Mouse (Mus musculus) heart, postnatal 36 days (tissue): ENCODE results near the gene Set. TPM values are rescaled to one million over a fixed set of nuclear protein-coding genes. Genes with fewer than 3 reads are reported as not detected.

Experiments used
- DNase-seq, 2 experiments: peaks; one replicate each; pipeline ENCODE4 v3.0.0; 2021 to 2022
- intact Hi-C: fragments of 180-260 bp; cut with DNase I; formaldehyde crosslinking; loops from one replicate; pipeline ENCODE4 v1.15.1; 2025
- total RNA-seq, 2 experiments: library from RNA; stranded (reverse); gene quantifications; 2 replicates each; pipeline ENCODE4 v1.2.3; 2021

Gene Set
- total RNA-seq, 2 experiments from 2014 or later, result 87.1 to 103 TPM

GRCm38 (mm10) chr2:30058418-30058817 lies 1.2 kb downstream of the Set start:
- intact Hi-C loops, result no loop called here

DNA sequence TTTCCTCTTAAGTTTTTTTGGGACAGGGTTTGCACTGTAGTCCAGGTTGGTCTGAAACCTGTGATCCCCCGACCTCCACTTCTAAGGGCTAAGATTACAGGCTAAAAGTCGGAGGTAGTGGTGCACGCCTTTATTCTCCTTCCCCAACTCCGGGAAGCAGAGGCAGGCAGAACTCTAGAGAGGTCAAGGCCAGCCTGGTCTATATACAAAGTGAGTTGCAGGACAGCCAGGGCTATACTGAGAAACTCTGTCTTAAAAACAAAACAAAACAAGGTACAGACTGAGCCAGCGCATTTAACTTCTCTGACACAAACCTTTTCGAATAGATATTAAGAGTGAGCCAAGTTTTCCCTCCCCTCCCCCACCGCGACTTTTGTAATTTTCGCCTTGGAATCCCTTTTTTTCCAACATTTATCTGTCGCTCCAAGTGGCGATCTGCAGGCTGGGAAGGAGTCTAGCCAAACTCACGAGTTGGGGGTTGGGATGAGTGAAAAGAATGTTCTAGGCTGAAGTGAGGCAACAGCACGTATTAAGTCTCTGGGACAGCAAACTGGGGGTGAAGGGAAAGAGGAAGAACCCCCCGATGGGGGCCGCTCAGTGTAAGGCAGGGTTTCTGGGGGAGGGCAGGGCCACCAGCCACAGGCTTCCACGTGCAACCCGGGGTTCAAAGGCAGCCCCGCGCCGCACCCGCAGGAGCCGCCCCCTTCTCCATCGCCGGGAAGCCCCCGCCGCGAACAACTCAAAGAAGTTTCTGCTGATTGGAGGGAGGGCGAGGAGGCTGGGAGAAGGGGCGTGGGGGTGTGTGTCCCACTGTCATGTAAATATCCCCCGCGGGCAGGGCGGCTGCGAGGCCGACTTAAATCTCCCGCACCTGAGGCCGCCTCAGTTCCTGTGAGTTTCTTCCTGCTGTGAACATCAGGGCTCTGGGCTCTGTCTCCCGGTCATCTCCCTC lies 4.3 kb downstream of the Set start:
- intact Hi-C loops, result loop anchor here (2.0 to 5.0 kb wide), 2 partner anchors 13 to 714 kb away; partner anchors contain the start of genes Med27 and Wdr34
- DNase-seq, result peak in 1 of 2 experiments; percentile 32

More at GRCm38 (mm10) chr2:30058418-30058817, 1.2 kb downstream of the Set start:
- DNase-seq, result no peak

- DNase-seq, result peak; percentile 62 to 79
- intact Hi-C loops, result loop anchor here (2.0 to 5.0 kb wide), 2 partner anchors 14 to 715 kb away; partner anchors contain the start of genes Med27 and Wdr34
Observed at GRCm38 (mm10) chr2:30062249-30063093, 5.3 kb downstream of the Set start.

DNA sequence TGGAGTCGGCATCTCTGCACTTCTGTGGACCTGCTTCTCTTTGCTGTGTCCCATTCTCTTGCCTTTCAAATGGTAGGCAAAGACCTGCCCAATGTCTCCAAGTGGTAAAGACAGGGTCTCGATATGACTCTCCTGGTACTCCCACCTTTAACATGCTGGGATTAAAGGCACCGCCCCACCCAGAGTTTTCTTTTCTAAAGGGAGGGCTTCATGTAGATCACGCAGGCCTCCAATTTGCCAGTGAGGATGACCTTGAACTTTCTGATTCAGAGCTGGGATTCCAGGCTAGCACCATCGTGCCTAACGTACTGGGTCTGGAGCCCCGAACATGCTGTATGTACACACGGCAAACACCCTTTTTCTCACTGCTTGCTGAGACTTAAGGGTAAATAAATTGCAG lies 6.1 kb downstream of the Set start:
- DNase-seq, result no peak

GRCm38 (mm10) chr2:30063791-30064190 lies 6.6 kb downstream of the Set start:
- intact Hi-C loops, result loop anchor here (2.0 to 5.0 kb wide), 2 partner anchors 15 to 716 kb away; partner anchors contain the start of genes Med27 and Wdr34
- DNase-seq, result no peak

More for the DNA sequence above, 6.1 kb downstream of the Set start:
- intact Hi-C loops, result loop anchor here (2.0 to 5.0 kb wide), 2 partner anchors 14 to 716 kb away; partner anchors contain the start of genes Med27 and Wdr34

- DNase-seq, result no peak
- intact Hi-C loops, result loop anchor here (5.0 kb wide), 1 partner anchor 717 kb away; the partner anchor contains the start of gene Med27
Observed at GRCm38 (mm10) chr2:30064298-30064697, 7.1 kb downstream of the Set start.

DNA sequence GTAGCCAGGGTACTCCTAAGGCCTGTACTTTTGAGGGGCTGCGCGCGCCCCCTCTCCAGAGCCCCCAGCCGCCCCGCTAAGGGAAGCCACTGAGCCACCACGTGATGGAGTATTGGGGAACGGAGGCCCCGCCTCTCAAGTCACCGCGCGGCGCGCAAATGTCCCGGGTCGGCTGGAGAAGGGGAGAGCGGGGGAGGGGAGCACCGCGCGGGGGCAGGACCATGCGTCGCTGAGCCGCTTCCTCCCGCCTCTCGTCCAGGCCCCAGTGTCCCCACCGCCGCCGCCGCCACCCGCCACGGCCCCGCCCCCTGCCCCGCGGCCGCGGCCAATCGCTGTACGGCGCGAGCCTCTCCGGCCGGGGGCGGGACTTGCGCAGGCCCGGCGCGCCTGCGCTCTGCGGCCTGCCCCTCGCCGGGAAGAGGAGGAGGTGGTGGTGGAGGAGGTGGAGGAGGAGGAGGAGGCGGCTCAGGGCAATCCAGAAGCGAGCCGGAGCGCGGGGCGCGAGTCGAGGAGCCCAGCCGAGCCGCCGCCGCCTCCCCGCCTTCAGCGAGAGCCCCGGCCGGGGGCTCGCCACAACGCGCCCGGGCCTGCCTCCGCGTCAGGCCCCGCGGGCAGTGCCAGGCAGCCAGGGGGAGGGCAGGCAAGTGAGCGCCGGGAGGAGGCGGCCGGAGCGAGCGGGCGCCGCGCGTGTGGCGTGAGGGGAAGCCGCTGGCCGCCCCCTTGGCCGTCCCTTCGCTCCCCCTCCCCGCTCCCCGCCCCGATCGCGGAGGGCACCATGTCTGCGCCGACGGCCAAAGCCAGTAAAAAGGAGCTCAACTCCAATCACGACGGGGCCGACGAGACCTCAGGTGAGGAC lies 9.1 kb downstream of the Set start:
- intact Hi-C loops, result no loop called here
- DNase-seq, result peak; percentile 94 to 95

DNA sequence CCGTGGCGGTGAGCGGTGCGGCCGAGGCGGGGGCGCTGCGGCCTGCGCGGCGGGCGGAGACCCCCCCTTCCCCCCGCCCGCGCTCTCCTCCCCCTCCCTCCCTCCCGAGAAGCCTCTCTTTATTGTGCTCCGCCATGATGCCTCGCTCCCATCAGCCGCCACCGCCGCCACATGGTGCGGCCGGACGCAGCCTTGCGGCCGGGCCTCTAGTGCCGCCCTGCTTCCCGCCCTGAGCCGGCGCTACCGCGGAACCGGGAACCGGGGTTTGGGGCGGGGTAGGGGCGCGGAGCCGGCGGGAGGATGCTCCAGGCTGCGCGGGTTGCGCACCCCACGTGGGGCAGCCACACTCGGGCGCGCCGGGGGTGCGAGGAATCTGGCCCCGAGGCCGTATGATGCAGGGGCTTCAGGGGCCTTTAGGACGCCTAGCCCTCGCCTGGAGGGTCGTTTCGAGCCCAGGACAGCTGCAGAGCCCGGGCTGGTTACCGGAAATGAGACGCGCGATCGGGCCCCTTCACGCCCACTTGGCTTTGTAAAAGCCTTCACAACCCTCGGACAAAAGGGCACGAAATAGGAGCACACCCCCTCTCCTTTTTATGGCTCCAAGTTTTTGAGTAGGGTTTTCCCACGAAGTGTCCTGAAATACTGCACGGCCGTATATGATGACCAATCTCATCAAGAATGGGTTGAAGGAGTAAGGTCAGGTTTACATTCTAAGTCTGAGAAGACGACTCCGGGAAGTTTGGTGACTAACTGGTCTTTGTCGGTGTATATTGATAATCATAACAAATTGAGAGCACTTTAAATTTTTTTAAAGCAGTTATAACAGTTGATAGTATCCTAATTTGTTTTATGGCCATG lies 10.1 kb downstream of the Set start:
- peak; percentile 40 to 66 for DNase-seq
- intact Hi-C loops, result no loop called here

- intact Hi-C loops, result no loop called here
- no peak for DNase-seq
Observed at GRCm38 (mm10) chr2:30067962-30068361, 10.8 kb downstream of the Set start.

DNA sequence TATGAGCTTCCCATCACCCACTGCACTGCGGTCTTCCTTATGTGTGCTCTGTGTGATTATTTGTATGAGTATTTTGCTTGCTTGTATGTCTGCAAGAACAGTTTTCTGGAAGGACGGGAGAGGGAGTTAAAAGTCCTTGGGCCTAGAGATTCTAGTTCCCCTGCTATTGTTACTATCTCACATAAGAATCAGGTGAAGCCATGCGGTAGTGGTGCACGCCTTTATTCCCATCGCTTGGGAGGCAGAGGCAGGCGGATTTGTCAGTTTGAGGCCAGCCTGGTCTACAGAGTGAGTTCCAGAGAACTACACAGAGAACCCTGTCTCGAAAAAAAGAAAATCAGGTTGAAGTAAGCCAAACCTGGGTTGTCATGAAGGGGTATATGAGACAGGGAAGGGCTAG lies 15.7 kb downstream of the Set start:
- intact Hi-C loops, result no loop called here
- DNase-seq, result no peak

DNA sequence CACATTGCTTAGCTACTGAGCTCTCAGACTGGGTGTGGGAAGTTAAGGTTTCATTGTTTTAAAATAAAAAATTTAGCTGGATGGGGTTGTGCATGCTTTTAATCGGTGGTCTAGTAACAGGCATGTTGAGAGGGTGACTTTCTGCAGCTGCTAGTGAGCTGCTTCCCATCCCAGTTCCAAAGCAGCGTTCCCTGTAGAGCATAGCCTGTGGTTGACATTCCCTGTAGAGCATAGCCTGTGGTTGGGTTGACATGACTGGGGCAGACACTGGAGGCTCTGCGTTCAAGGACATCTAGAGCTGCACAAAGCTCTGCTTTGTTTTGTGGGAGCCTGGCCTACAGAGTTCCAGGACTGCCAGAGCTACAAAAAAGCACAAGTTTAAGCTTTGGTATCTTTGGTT lies 16.1 kb downstream of the Set start:
- no peak for DNase-seq
- intact Hi-C loops, result no loop called here

- DNase-seq, result no peak
- intact Hi-C loops, result loop anchor here (5.0 kb wide), 1 partner anchor 33 kb away; no protein-coding TSS in a partner anchor
Observed at GRCm38 (mm10) chr2:30075625-30076024, 18.4 kb downstream of the Set start.

GRCm38 (mm10) chr2:30076439-30076838 lies 19.3 kb downstream of the Set start:
- no peak for DNase-seq
- intact Hi-C loops, result loop anchor here (5.0 kb wide), 1 partner anchor 34 kb away; no protein-coding TSS in a partner anchor

- DNase-seq, result no peak
- intact Hi-C loops, result loop anchor here (1.0 to 5.0 kb wide), 2 partner anchors 18 to 35 kb away; no protein-coding TSS in a partner anchor
Observed at GRCm38 (mm10) chr2:30076959-30077358, 19.8 kb downstream of the Set start.

GRCm38 (mm10) chr2:30077502-30078348 lies 20.5 kb downstream of the Set start, which contains the start of gene Pkn3:
Pkn3 (plus strand) TSS chr2:30077684.
- DNase-seq, result peak; percentile 91
- intact Hi-C loops, result loop anchor here (1.0 to 5.0 kb wide), 2 partner anchors 18 to 35 kb away; no protein-coding TSS in a partner anchor

- intact Hi-C loops, result loop anchor here (5.0 kb wide), 1 partner anchor 36 kb away; no protein-coding TSS in a partner anchor
- DNase-seq, result peak; percentile 54 to 70
Observed at GRCm38 (mm10) chr2:30078349-30078712, 21.2 kb downstream of the Set start.

GRCm38 (mm10) chr2:30078760-30079159 lies 21.6 kb downstream of the Set start:
- intact Hi-C loops, result loop anchor here (5.0 kb wide), 1 partner anchor 36 kb away; no protein-coding TSS in a partner anchor
- DNase-seq, result no peak
